Mouse (Mus musculus): ENCODE measurements around the gene Gm10840. TPM values are rescaled to one million over a fixed set of nuclear protein-coding genes. Genes with fewer than 3 reads are reported as not detected.
"Not testable (repeated sequence)": the region's sequence is repeated elsewhere in the genome, so short reads cannot be mapped to it uniquely, and the experiment has no call there.

The Gm10840 gene
- total RNA-seq, 2 experiments from 2014 or later: 1.4 TPM; not detected in 1

- DNase-seq (ENCODE audit: low spot score in 2 of 2): no peak
Measured at GRCm38 (mm10) chr11:106194155-106194541, 33.5 kb downstream of the Gm10840 start.

- no peak for DNase-seq (ENCODE audit: low spot score in 2 of 2)
Measured at GRCm38 (mm10) chr11:106194891-106195290, 34.2 kb downstream of the Gm10840 start.

GRCm38 (mm10) chr11:106195341-106195740 lies 34.7 kb downstream of the Gm10840 start:
- DNase-seq (ENCODE audit: low spot score in 2 of 2): no peak

GRCm38 (mm10) chr11:106198277-106198676 lies 37.6 kb downstream of the Gm10840 start:
- no peak for DNase-seq (ENCODE audit: low spot score in 2 of 2)

- DNase-seq (ENCODE audit: low spot score in 2 of 2): not testable (repeated sequence)
Measured at GRCm38 (mm10) chr11:106199997-106200396, 39.3 kb downstream of the Gm10840 start.

- DNase-seq (ENCODE audit: low spot score in 2 of 2): no peak
Measured at GRCm38 (mm10) chr11:106200756-106201155, 40.1 kb downstream of the Gm10840 start.

- DNase-seq (ENCODE audit: low spot score in 2 of 2): no peak
Measured at GRCm38 (mm10) chr11:106201337-106202122, 40.9 kb downstream of the Gm10840 start.

- DNase-seq (ENCODE audit: low spot score in 2 of 2): no peak
Measured at GRCm38 (mm10) chr11:106202123-106202465, 41.4 kb downstream of the Gm10840 start, which contains the start of gene Strada. TSS of gene Strada (minus strand) at chr11:106202168.

Other genes with a start within 250 kb of the Gm10840 start
- gene Cyb561, start 207.5 kb upstream of the Gm10840 start, total RNA-seq (2021): 10 to 100 TPM; 48.7 to 64.4 TPM
- 1 to 10 TPM; 6.0 to 9.2 TPM for gene Ace, start 192.9 kb upstream of the Gm10840 start, total RNA-seq (2021)
- not detected for gene Ace3, start 166.2 kb upstream of the Gm10840 start, total RNA-seq (2021)
- under 1 TPM; 0.72 to 0.94 TPM for gene Kcnh6, start 152.7 kb upstream of the Gm10840 start, total RNA-seq (2021)
- gene Dcaf7, start 124.0 kb upstream of the Gm10840 start, total RNA-seq (2021): 100 to 1,000 TPM; 129 to 131 TPM
- gene Taco1, start 94.8 kb upstream of the Gm10840 start, total RNA-seq (2021): 10 to 100 TPM; 18.3 TPM
- 10 to 100 TPM; 30.4 to 32.6 TPM for gene Map3k3, start 76.2 kb upstream of the Gm10840 start, total RNA-seq (2021)
- gene Limd2, start within 50 bp of the Gm10840 start, total RNA-seq (2021): 100 to 1,000 TPM; 144 to 147 TPM
- 10 to 100 TPM; 26.6 to 29.2 TPM for gene Strada, start 41.3 kb downstream of the Gm10840 start, total RNA-seq (2021)
- 100 to 1,000 TPM in 1 of 2 experiments, 10 to 100 TPM in 1; 96.3 to 100 TPM for gene Ccdc47, start 55.5 kb downstream of the Gm10840 start, total RNA-seq (2021)
- gene Ddx42, start 56.1 kb downstream of the Gm10840 start, total RNA-seq (2021): 10 to 100 TPM; 65.8 to 68.2 TPM
- 10 to 100 TPM; 26.2 to 31.1 TPM for gene Ftsj3, start 95.2 kb downstream of the Gm10840 start, total RNA-seq (2021)
- 100 to 1,000 TPM; 189 to 196 TPM for gene Psmc5, start 95.3 kb downstream of the Gm10840 start, total RNA-seq (2021)
- 10 to 100 TPM; 23.9 to 26.3 TPM for gene Smarcd2, start 112.1 kb downstream of the Gm10840 start, total RNA-seq (2021)
- under 1 TPM; 0.13 to 0.15 TPM for gene Tcam1, start 115.8 kb downstream of the Gm10840 start, total RNA-seq (2021)
- gene Gh, start 141.0 kb downstream of the Gm10840 start, total RNA-seq (2021): not detected
- not detected for gene Cd79b, start 153.9 kb downstream of the Gm10840 start, total RNA-seq (2021)
- under 1 TPM in 1 of 2 experiments, not detected in 1; 0.05 TPM for gene Scn4a, start 192.4 kb downstream of the Gm10840 start, total RNA-seq (2021)
- gene Prr29, start 204.6 kb downstream of the Gm10840 start, total RNA-seq (2021): not detected
- 1 to 10 TPM; 2.4 to 3.1 TPM for gene Icam2, start 227.2 kb downstream of the Gm10840 start, total RNA-seq (2021)

Data from layer of hippocampus, adult 18-20 months (tissue).